Mouse (Mus musculus) lung, postnatal 36 days (tissue): ENCODE measurements around the gene Nedd1.

Source experiments
- DNase-seq: peaks from one replicate; pipeline ENCODE4 v3.0.0; 2022; ENCODE audit warnings: mixed read lengths

Gene Nedd1

GRCm38 (mm10) chr10:92721771-92722619 lies at the start of gene Nedd1:
Gene Nedd1, minus strand, starts transcription at chr10:92722420.
- DNase-seq = peak; percentile 97

DNA sequence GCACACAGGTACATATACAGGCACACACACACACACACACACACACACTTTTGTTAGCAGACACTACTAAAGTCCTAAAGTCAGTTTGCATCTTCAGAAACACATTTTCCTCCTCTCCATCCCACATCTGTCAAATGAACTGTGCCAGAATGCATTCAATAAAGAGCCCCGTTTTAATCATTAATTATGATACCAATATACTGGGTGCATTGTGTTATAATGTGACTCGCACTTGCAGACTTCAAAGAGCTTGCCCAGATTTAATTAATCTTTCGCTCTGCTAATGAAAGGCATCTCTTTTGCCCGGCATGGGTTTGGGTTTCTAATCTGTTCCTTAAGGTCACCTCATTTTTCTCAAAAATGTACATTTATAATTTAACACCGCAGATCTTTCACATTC lies 32.1 kb upstream of the Nedd1 start:
- DNase-seq = no peak

DNA sequence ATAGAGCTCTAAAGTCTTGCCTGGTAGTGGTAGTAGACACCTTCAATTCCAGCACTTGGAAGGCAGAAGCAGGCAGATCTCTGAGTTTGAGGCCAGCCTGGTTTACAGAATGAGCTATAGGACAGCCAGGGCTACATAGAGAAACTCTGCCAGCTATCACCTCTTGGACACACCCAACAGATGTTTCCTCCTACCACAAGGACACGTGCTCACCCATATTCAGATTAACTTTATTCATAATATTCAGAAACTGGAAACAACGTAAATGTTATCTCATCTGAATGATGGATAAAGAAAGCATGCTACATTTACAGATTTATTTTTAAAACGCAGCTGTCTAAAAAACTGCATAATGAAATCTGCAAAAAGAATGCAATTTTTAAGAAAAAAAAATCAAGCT lies 8.1 kb upstream of the Nedd1 start:
- DNase-seq = no peak

GRCm38 (mm10) chr10:92728723-92729122 lies 6.5 kb upstream of the Nedd1 start:
- DNase-seq = no peak

DNA sequence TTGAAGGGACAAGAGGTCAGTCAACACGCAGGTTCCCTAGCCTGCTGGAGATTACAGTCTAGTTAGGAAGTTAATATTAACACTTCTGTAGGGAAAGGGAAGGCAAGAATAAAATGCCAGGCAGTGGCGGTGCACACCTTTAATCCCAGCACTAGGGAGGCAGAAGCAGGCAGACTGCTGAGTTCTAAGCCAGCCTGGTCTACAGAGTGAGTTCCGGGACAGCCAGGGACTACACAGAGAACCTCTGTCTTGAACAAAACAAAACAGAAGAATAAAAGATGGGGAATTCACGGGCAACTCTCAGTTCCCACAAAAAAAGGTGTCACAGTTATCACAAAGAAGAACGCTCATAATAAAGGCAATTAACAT lies 384 bp upstream of the Nedd1 start:
- DNase-seq = no peak

GRCm38 (mm10) chr10:92699032-92699431 lies 23.2 kb downstream of the Nedd1 start:
- DNase-seq = no peak

GRCm38 (mm10) chr10:92675056-92675455 lies 47.2 kb downstream of the Nedd1 start:
- DNase-seq = no peak

- no peak for DNase-seq
Observed at GRCm38 (mm10) chr10:92671906-92672305, 50.3 kb downstream of the Nedd1 start.

- DNase-seq = no peak
Observed at GRCm38 (mm10) chr10:92665287-92665686, 56.9 kb downstream of the Nedd1 start.

DNA sequence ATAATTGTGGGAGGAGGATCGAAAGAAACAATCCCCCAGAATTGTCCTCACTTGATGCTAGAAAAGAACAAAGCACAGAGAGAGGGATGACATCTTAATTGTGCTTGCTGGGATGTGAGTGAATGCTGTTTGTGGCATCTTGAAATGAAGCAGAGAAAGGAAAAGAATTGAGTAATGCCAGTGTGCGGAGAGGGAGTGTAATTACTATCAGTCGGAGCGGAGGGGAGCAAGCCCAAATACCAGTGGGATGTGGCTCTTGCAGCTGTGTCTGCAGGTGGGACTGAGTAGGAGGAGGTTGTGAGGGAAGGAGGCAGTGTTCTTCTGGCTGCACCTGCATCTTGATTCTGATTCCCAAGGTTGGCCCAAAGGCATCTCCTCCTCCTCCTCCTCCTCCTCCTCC lies 69.0 kb downstream of the Nedd1 start:
- DNase-seq = no peak

GRCm38 (mm10) chr10:92652399-92652920 lies 69.8 kb downstream of the Nedd1 start:
- DNase-seq = no peak

DNA sequence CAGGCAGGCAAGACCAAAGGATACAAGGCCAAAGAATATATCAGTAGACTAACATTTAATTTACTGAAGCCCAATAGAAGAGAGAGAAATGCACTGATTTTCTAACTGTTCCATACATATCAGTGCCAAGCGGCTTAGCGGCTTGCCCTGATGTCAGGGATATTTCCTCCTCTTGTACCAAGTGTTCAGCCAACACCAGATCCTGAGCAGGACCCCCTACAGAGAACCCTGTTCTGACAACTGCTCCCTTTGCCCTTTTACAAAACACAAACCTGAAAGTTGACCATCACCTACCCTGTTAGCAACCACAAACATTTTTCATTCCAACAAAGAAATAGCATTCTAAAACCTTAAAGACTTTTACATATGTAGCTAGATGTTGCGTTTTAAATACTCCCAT lies 71.0 kb downstream of the Nedd1 start:
- no peak for DNase-seq

- no peak for DNase-seq
Observed at GRCm38 (mm10) chr10:92649096-92649495, 73.1 kb downstream of the Nedd1 start.

DNA sequence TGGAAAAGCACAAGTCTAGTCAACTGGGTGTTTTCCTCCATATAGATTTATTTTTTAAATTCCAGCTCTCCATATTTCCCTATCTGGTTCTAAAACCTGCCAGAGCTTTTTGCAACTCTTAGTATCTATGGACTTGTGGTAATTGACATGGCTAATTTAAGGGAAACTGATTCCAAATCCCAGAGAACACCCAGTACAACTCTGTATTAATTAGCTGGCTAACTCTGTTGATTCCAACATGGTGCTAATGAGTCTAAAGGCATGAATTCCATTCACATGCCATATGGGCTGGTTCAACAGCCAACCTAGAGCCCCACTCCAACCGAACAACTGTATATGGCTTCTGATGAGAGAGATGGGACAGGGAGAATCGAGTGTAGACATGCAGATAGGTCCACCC lies 74.5 kb downstream of the Nedd1 start:
- DNase-seq = no peak

DNA sequence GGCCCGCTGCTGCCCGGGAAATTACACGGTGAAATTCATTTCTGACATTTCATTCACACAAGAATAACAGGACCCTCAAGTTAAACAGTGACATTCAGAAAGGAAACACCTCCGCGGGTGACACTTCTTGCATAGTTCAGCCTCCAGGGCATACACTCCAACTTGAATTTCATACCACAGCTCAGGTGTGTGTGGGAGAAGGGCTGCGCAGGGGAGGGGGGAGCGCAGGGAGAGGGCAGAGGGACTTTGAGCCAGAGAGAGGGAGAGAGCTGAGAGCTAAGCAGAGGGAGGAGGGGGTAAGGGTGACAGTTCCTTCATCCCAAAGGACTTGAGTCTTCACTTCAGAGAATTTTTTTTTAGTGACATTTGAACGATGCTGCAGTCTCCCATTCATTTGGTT lies 78.2 kb downstream of the Nedd1 start:
- DNase-seq = no peak

GRCm38 (mm10) chr10:92641032-92641431 lies 81.2 kb downstream of the Nedd1 start:
- DNase-seq = peak; percentile 1
